ENCODE assay signal across 9 mouse cellular contexts in the genomic region with DNA sequence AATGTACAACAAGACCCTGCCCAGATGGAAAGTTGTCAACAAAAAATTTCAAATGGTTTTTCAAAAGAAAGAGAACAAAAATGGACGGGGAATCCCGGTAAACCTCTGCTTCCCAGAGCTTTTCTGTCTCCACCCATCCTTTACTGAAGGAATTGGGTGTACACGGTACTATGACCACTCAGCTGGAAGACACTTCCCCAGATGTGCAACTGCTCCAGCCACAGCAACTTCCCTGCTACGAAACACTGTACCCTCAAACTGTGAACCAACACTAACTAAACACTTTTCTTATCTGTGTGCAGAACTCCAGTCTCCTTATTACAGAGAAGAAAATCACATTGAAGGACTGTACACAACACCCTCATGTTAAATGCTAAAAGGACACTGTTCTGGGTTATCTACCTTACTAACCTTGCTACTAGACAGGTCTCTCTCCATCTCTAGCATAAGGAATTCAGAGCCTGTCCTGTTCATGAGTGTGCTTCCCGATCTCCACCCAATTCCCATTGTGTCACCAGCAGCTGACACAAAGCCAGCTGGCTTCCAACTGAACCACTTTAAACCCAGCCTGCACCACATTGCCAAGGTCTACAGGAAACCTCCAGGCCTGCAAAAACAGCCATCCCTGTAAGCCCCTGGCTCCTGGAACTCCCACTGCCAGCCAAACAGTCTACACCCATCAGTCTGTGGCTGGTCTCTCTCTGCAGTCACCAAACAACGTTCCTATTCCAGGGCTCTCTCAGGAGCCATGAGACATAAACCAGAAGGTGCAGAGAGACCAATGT. TPM values are rescaled to one million over a fixed set of nuclear protein-coding genes. Genes with fewer than 3 reads are reported as not detected.
DNase-seq lines count a peak whose midpoint lies in the region; ATAC-seq and TF ChIP-seq lines count a peak whose summit lies in the region.
"Had no signal": no experiment of that assay in that cellular context is flagged by ENCODE, and none has a peak within 500 bp of the region (broad histone marks: within the 10 kb centered on the region; RNA-seq: fewer than 3 reads in every experiment).

No protein-coding gene starts in this region.

- TF ChIP-seq CTCF in cerebellum, adult 2 months (IDR thresholded peaks at IDR 0.05; ENCODE audit: borderline replicate concordance, insufficient read depth, low read depth, low read length): no peak

- no peaks in the 10 kb centered on the region for H3K4me1 ChIP-seq in cerebellum, adult 2 months (ENCODE audit: control insufficient read depth, insufficient read depth, low read length)
- peaks cover 18% of the 10 kb centered on the region for H3K4me1 ChIP-seq in heart, embryonic 12.5 days (replicated peaks)
- peaks cover 13% of the 10 kb centered on the region for H3K4me1 ChIP-seq in lung, embryonic 16.5 days (replicated peaks; ENCODE audit: control insufficient read depth, insufficient read depth, low read length)
- no peaks in the 10 kb centered on the region for H3K4me1 ChIP-seq in hindbrain, embryonic 11.5 days (replicated peaks; ENCODE audit: control insufficient read depth, insufficient read depth, low read length)
- H3K4me1 ChIP-seq: neural tube, embryonic 12.5 days had no signal

- no peaks in the 10 kb centered on the region for H3K9me3 ChIP-seq in heart, embryonic 12.5 days (replicated peaks)
- H3K9me3 ChIP-seq in lung, embryonic 16.5 days (ENCODE audit: control insufficient read depth, low read length): no peaks in the 10 kb centered on the region
- no peaks in the 10 kb centered on the region for H3K9me3 ChIP-seq in hindbrain, embryonic 11.5 days (ENCODE audit: control insufficient read depth, low read length)
- H3K9me3 ChIP-seq: neural tube, embryonic 12.5 days had no signal

- no peak overlapping the region for H3K4me3 ChIP-seq in cerebellum, adult 2 months (replicated peaks; ENCODE audit: insufficient read depth, low read depth, low read length)
- no peak overlapping the region for H3K4me3 ChIP-seq in heart, embryonic 12.5 days
- H3K4me3 ChIP-seq in lung, embryonic 16.5 days (ENCODE audit: low read length): no peak overlapping the region
- no peak overlapping the region for H3K4me3 ChIP-seq in hindbrain, embryonic 11.5 days (ENCODE audit: low read depth, low read length)
- H3K4me3 ChIP-seq: neural tube, embryonic 12.5 days had no signal

- 56% methylated on average over 6 of the region's 6 CpGs for WGBS in cerebellum, adult 2 months
- WGBS in heart, embryonic 12.5 days: 57% methylated on average over 6 of the region's 6 CpGs
- WGBS in lung, embryonic 16.5 days: 45% methylated on average over 6 of the region's 6 CpGs
- WGBS in hindbrain, embryonic 11.5 days: 81% methylated on average over 6 of the region's 6 CpGs

- no peaks in the 10 kb centered on the region for H3K27me3 ChIP-seq in cerebellum, adult 2 months (ENCODE audit: control insufficient read depth, insufficient read depth, low read length)
- no peaks in the 10 kb centered on the region for H3K27me3 ChIP-seq in heart, embryonic 12.5 days (replicated peaks)
- no peaks in the 10 kb centered on the region for H3K27me3 ChIP-seq in lung, embryonic 16.5 days (ENCODE audit: control insufficient read depth, insufficient read depth, low read depth, low read length)
- H3K27me3 ChIP-seq in hindbrain, embryonic 11.5 days (ENCODE audit: control insufficient read depth, insufficient read depth, low read length): no peaks in the 10 kb centered on the region; the same call in 1 of the 2 replicates
- H3K27me3 ChIP-seq: neural tube, embryonic 12.5 days had no signal

- H3K4me2 ChIP-seq in heart, embryonic 12.5 days: no peak overlapping the region
- H3K4me2 ChIP-seq in lung, embryonic 16.5 days (ENCODE audit: low read depth, low read length): no peak overlapping the region
- H3K4me2 ChIP-seq in hindbrain, embryonic 11.5 days (replicated peaks; ENCODE audit: low read depth, low read length): no peak overlapping the region
- H3K4me2 ChIP-seq: neural tube, embryonic 12.5 days had no signal

- no peaks in the 10 kb centered on the region for H3K36me3 ChIP-seq in heart, embryonic 12.5 days
- H3K36me3 ChIP-seq in lung, embryonic 16.5 days (ENCODE audit: control insufficient read depth, insufficient read depth, low read length): no peaks in the 10 kb centered on the region
- no peaks in the 10 kb centered on the region for H3K36me3 ChIP-seq in hindbrain, embryonic 11.5 days (ENCODE audit: control insufficient read depth, insufficient read depth, low read length)
- H3K36me3 ChIP-seq: neural tube, embryonic 12.5 days had no signal

- ATAC-seq in heart, embryonic 12.5 days (ENCODE audit: insufficient number of reproducible peaks, low FRiP score): 0 out of 2 replicates have a peak, but pooled peaks have one; percentile 61
- ATAC-seq in lung, embryonic 16.5 days (ENCODE audit: low read depth): peak; percentile 46; the same call in 1 of the 2 replicates
- no peak for ATAC-seq in hindbrain, embryonic 11.5 days (ENCODE audit: low FRiP score)

- no peak overlapping the region for H3K9ac ChIP-seq in heart, embryonic 12.5 days
- H3K9ac ChIP-seq in lung, embryonic 16.5 days (ENCODE audit: low read length): no peak overlapping the region
- no peak overlapping the region for H3K9ac ChIP-seq in hindbrain, embryonic 11.5 days (ENCODE audit: low read depth, low read length)
- H3K9ac ChIP-seq: neural tube, embryonic 12.5 days had no signal

- no peak overlapping the region for H3K27ac ChIP-seq in cerebellum, adult 2 months (ENCODE audit: insufficient read depth, low read length)
- peak overlapping the region; percentile 25 for H3K27ac ChIP-seq in heart, embryonic 12.5 days (ENCODE audit: poor library complexity, severe bottlenecking)
- peak overlapping the region; percentile 1 for H3K27ac ChIP-seq in lung, embryonic 16.5 days (ENCODE audit: low read length)
- H3K27ac ChIP-seq in hindbrain, embryonic 11.5 days (ENCODE audit: low read depth, low read length): no peak overlapping the region
- H3K27ac ChIP-seq: neural tube, embryonic 12.5 days had no signal

- no peak for TF ChIP-seq POLR2A in cerebellum, adult 2 months (IDR thresholded peaks at IDR 0.05; ENCODE audit: borderline replicate concordance, insufficient read depth, low read length)

- peak; percentile 28 to 57 for DNase-seq in cerebellum, postnatal 14 days
- DNase-seq in cerebellum, adult 2 months: no peak
- peak; percentile 56 for DNase-seq in adrenal gland, postnatal 25 days
- no peak for DNase-seq in retina, embryonic 14.5 days (ENCODE audit: low spot score)
- no peak for DNase-seq in hindbrain, embryonic 11.5 days (ENCODE audit: low spot score)
- no peak for DNase-seq in cerebellum, adult 11-12 months

RNA-seq across cellular contexts. Expression of gene Tmtc1, which starts 59.9 kb away (rescaled TPM):
- 16.3 and 18.5 TPM in 2 replicates for polyA plus RNA-seq in cerebellum, adult 2 months (2012; rRNA removed)
- 11.6 and 13.1 TPM in 2 replicates for total RNA-seq in adrenal gland, postnatal 25 days (2021)
- 3.4 and 3.8 TPM in 2 replicates for polyA plus RNA-seq in heart, embryonic 12.5 days (2016; fragmentation: Nextera tagmentation; extraction: Ambion mirVana)
- polyA plus RNA-seq in lung, embryonic 16.5 days (2015; fragmentation: Nextera tagmentation; extraction: Ambion mirVana): 1.7 and 1.8 TPM in 2 replicates
- polyA plus RNA-seq in hindbrain, embryonic 11.5 days (2014; fragmentation: Nextera tagmentation; extraction: Ambion mirVana): 0.74 and 1.1 TPM in 2 replicates

Comparison
In these comparisons a context has a peak if more than half of its experiments do, and no peak if none do; other contexts are left out.
1. DNase-seq: peak in cerebellum, postnatal 14 days (2 of 2) and adrenal gland, postnatal 25 days (single experiment); none in cerebellum, adult 2 months (0 of 2), retina, embryonic 14.5 days (single experiment), hindbrain, embryonic 11.5 days (single experiment) and cerebellum, adult 11-12 months (single experiment).
2. H3K27ac ChIP-seq: peak in heart, embryonic 12.5 days (single experiment) and lung, embryonic 16.5 days (single experiment); none in cerebellum, adult 2 months (single experiment) and hindbrain, embryonic 11.5 days (single experiment).